Mouse (Mus musculus) lung, postnatal 4 days (tissue): ENCODE measurements around the gene Rac2.

Experiments
- DNase-seq, 2 experiments: peaks; one replicate each; pipeline ENCODE4 v3.0.0; 2021

Rac2 gene

DNA sequence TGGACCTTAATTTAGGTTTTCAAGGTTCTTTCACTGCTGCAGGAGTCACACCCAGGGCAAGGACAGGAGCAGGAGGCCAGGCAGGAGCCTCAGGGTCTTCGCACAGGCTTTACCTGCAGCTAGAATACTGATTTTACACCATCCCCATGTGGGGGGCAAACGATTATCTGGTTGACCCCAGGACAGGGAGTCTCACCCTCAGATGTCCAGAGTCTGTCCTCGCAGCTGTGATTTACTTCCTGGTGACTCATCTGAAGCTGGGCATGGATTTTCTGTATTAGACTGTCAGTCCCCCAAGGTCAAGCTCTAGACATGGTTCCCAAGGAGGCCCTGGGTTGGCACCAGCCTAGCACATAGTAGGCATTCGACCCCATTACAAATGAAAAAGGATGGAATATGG lies 26.5 kb downstream of the Rac2 start:
- no peak for DNase-seq

DNA sequence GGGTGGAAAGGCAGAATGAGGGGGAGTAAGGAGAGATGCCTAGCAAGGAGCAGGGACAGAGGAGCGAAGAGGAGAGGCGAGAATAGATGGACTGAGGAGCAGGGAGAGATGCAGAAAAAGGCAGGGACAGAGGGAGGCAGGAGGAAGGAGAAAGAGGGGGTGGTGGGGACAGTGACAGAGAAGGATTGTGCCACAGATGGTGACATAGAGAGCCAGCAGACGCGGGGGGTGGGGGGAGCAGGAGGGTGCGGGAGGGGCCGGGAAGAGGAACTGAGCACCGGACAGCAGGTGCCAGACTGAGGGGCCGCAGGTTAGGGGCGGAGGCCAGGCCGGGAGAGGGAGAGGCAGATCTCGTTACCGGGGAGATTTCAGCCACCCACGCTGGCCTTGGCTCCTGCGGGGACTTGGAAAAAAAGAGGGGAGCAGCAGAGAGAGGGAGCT lies 28.0 kb downstream of the Rac2 start, which contains the start of gene Sstr3:
TSS of gene Sstr3 (minus strand) at position 125 of the 441 bp plus-strand sequence.
- no peak for DNase-seq

DNA sequence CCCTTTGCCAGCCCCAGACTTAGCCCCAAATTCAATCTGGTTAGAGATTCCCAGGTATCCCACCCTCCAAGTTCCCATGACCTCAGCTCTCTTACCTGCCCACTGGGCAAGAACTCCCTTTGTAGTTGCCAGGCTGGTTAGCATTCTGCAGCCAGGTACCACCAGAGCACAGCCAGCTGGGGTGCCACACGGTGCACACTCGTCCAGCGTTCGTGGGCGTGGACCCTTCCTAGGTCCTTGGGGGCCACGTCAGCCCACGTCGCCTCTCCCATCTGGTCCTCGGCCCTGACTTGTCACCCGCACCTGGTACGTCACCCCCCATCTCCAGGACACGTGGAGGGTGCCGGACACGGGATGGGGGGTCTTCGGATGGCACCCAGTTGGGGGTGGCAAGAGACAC lies 28.5 kb downstream of the Rac2 start:
- no peak for DNase-seq

DNA sequence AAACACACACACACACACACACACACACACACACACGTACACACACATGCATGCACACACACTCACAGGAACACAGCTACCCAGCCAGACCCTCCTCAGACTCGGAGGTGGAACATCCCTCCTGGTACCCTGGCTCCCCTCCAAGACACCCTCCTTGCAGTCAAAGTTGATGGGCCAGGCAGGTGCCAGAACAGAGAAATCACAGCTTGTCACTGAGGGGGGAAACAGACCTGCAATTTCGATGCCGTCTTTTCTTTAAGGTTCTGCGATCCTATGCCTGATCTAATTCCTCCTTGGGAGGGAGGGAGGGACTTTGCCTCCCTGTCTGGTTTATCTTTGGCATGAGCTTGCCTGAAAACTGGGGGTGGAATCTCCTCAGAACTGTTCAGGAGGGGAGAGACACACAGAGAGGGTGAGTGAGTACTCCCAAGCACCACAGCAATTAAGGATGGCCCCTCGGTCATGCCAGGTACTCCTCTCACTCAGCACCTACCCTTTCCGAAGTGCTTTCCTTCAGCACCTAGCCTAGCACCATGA lies 29.7 kb downstream of the Rac2 start:
- no peak for DNase-seq

DNA sequence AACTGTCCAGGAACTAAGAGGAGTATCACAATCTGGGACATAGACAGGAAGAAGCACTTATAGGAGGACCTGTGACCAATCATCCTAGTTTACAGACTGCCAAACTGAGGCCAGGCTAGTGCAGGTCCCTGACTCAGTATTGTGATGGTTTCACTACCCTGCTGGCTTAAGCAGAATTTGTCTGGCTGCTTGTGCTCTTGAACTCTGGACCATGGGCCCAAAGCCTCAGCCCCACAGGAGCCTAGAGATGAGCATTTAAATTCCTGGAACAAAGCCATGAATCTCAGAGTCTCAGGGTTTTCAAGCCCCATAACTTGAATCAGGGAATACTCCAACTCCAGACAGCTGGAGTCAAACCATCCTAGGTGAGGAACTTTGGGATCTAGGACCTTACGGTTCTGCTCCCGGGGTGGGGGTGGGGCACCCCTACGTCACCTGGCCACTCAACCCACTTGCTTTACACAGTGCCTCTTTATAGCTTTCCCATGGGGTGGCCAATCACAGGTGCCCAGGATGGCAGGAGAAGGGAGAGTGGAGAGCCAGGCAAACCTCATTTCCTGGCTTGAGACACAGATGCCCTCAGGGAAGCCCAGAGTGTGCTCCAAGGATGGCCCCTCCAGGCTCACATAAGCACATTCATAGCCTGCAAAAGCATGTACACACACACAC lies 30.4 kb downstream of the Rac2 start:
- DNase-seq: no peak

DNA sequence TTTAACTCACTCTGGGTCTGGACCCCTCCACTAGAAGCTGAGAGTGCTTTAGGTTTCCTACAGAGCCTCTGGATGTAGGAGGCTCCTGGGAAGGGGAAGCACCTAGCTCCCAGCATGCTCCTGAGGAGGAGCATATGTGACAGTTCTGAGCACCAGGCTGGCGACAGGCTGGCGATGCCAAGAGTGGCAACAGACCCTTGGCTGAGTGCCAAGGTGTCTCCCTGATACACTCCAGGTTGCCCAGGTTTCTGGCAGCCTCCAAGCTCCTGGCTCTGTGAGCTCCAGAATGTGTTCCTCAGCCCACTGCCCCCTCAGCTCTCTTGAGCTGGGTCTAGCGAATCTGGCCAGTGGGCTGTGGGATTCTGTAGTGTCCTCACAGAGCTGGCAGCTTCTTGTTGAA lies 31.0 kb downstream of the Rac2 start:
- DNase-seq: no peak

DNA sequence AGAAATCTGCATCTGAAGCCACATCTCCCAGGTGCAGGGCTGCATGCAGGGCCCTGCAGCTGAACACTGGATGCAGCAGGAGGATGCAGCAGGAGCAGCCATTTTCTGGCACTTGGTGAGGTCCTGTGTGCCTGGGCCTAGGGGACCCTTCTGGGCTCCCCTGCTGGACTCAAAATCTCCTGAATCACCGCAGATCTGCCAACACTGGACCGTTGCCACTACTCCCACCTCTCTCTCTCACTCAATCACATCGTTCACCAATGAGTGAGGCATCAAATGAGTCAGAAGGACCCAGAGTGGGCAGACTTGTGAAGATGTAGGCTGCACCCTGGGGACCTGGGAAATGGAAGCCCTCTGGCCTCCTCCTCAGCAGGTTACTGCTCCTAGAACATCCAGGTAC lies 31.5 kb downstream of the Rac2 start:
- DNase-seq: no peak

DNA sequence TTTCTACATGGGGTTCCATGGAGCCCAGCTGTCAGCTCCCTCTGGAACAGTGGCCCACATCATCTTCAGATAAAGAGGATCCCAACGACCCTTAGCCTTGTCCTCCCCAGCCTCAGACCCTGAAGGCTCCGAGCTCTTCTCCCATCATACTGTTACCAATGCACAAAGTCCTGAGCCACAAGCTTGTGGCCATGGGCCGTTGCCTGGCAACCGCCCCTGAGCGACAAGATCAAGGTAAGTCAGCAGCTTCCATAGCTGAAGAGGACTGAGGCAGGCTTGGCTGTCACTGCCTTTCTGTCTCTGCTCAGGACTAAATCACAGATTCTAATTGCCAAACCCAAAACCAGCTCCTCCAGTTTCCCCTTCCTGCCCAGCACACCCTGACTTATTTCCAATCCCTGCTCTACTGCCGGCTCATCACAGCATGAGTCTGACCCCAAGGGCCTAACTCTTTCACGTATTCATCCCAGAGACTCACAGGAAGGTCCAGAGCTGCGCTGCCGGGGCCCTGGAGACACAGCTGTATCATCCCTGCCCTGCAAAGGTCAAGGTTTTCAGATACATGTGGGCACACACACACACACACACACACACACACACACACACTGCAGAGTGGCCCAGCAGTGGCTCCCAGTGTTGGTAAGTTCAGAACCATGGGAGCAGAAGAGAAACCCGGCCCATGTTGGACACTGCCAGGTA lies 36.7 kb downstream of the Rac2 start:
- DNase-seq: no peak

DNA sequence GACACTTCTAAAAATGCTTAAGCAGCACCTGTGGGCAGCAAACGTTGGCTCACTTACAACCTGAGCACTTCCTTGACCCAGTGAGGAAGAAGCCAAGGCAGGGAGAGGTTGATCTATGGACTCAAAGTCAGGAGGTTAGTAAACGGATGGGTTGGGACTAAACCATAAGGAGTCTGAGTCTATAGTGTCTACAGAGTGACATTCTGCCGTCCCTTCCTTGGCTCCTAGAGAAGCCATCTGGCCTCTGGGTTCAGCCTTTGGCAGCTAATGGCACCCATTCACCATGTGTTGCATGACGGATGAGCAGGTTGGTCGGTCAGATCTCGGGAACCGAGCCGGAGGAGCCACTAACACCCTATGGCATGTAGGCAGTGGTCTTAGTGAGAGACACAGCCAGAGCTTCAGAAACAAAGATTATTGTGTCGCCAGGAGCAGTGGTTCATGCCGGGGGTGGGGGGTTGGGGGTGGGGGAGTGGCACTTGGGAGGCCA lies 39.2 kb downstream of the Rac2 start:
- no peak for DNase-seq

DNA sequence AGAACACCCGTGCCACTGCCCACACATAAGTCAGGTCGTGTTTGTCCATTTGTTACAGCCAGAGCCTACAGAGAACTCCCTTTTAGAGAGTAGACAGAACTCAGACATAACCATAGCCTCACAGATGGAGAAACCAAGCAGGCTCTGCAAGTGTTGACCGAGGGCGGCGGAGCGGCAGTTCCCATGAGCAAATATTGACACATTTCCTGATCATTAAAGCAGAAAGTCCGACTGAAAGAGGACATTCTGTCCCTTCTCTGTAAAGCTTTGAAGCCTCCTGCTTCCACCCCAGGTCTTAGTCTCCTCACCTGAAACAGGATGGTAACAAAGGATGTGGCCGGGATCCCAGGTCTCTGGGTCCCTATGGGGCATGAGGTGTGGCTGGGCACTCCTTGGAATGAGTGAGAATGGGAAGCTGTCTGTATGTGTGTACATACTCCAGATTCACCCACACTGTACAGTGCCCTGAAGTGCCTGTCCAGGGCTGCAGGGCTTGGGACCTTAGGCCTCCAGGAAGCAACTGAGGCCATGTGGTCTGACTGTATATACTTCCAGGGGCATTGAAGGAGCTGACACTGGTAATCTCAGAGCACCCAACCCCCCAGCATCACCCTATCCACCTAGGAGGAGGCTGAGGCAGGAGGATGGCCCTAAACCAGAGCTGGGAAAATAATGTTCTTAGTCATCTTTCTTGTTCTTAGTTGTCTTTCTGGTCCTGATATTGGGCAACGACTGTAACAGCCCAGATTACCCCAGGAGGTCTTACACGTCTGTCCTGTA lies 39.8 kb downstream of the Rac2 start:
- DNase-seq: peak; percentile 38 to 72

DNA sequence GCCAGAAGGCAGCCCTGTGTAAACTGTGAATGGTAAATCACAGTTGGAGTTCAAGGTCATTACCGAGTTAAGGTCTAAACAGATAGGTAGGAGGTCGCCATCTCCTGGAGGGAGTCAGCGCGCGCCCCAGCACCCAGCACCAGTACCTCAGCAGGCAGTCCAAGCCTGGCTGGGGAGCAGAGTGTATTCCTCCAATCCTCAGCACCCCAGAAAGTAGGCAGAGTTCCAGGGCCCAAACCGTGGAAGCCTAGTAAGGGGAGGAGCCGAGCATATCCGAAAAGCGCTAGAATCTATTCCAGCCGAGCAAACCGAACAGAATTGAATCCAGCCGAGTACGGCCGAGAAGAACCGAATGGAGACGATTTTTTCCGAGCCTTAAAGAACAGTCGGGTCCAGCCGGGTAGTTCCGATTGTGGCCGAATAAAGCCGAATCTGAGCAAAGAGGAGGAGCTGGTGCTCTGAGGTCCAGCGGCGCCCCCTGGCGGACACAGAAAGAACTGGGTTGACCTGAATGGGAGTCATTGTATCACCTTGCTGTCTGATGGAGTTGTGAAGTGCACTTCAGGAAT lies 40.6 kb downstream of the Rac2 start:
- DNase-seq: peak; percentile 96 to 98

DNA sequence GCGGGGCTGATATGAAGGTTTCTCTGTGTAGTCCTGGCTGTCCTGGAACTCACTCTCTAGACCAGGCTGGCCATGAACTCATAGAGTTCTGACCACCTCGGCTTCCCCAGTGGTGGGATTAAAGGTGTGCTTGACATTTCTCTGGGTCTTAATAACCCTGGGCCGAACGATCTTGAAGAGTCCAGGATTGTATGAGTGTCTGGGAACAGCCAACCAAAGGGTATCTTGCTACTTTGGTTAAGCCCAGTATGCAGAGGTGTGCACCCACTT lies 41.2 kb downstream of the Rac2 start:
- DNase-seq: no peak

DNA sequence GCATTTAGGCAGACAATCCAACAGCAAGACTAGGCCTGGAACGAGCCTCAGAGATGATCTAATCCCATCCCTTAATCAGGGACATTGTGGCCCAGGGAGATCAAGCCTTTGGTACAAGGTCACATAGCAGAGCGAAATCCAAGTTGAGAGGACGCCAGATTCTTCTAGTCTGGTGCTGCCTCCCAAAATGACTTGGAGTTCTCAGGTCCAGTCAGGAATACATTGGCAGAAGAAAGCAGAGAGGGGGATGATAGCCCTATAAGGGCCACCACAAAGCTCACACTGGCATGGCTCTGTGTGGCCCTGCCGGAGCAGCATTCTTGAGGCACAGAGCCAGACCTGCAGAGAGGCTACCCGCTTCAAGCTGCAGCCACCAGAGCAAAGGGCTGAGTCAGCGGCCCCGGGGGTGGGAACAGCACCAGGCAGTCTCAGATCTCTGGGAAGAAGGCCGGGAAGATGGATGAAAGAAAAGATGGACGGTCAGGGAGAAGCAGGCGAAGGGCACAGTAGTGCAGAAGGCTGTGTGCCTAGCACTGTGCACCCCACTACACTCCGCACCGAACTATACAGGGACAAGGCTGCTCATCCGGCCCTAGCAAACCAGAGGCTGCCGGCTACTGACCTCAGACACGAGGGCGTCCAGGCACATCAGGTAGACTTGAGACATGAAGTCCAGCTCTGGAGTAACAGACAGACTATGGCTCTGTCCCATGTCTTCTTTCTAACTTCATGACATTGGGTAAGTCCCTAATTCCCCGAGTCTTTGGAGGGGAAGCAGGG lies 41.7 kb downstream of the Rac2 start, which contains the start of gene C1qtnf6:
TSS of gene C1qtnf6 (minus strand) at position 746 of the 780 bp plus-strand sequence.
- peak; percentile 41 to 67 for DNase-seq

DNA sequence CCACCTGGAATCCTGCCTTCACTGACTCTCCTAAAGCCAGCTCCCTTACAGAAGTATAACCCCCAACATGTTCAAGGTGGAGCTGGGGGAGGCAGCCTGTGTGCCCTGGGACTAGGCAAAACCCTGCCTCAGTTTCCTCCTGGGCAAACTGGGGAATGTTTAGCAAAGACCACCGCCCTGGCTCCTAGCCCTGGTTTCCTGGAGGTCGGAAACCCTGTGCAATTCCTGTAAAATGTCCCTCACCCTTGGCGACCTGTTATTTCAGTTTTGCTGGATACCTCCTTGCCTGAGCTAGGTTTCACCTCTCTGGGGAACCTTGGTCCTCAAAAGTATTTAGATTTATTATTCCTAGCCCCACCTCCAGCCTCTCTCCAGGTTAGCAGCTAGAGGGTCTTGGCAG lies 42.4 kb downstream of the Rac2 start:
- no peak for DNase-seq

DNA sequence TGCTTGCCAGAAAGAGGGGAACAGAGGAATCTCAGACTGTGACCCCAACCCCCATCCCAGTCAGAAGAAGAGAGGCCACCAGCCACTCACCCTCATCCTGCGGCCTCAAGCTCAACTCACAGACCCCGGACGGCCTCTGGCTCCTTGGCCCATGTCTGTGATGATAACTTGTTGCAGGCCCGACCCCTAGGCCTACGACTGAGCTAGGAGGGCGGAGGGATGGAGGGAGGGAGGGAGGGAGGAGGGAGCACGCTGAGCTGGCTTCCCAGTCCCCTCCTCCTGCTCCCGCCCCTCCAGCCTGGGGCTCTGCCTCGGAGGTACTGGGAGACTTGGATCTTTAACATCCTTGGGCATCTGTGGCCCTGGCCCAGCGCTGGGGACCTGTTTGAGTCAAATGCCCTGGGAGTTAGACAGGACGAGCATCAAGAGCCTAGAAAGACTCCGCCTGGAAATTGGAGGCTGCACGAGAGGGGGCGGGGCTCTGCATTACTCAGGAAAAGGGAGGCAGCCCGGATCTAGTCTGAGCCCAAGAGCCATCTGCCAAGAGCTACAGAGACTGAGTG lies 43.1 kb downstream of the Rac2 start:
- peak; percentile 73 to 74 for DNase-seq

DNA sequence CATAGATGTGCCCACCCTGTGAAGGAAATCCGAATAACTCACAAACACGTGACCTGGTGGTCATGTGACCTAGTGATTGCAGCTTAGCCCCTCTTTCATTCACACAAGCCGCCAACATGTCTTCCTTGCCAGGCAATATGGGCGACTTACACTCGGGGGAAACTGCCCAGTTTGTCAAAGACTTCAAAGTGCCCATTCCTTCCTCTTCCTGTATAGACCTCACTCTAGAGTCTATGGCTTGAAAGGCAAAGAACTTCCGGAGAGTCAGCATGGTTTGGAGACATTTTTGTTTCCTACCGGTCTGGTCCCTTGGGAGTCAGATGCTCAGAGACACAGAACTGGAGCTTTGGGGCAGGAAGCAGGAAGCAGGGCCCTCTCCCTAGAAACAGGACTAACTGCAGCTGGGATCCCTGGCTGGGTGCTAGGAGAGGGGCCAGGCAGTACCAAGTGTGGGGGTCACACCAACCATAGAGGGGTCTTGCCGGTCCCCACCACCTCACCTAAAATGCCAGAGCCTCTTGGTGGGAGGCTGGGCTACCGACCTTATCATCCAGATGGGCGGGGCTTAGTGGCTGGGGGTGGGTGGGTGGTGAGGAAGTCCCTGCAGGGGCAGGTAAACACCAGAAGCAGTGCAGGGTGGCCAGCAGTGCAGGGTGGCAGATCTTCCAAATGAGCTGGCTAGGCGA lies 43.7 kb downstream of the Rac2 start:
- peak in 1 of 2 experiments; percentile 35 for DNase-seq

DNA sequence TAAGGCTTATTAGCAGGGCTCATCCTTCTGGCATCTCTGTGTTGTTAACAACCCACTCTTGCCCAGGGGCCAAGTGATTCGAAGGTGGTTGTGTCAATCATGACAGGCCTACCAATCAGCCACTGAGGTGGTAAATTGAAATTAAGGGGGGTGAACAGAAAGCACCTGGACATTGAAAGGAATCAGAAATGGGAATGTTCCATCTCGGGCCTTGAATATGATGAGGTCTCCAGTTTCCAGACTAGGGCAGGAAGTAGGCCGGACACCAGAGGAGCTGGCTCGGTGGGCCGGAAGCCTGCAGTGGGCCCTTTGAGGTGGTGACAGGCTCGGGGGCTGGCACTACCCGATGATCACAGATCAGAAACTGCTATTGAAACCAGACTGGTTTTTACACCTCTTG lies 44.6 kb downstream of the Rac2 start:
- peak; percentile 48 to 51 for DNase-seq

DNA sequence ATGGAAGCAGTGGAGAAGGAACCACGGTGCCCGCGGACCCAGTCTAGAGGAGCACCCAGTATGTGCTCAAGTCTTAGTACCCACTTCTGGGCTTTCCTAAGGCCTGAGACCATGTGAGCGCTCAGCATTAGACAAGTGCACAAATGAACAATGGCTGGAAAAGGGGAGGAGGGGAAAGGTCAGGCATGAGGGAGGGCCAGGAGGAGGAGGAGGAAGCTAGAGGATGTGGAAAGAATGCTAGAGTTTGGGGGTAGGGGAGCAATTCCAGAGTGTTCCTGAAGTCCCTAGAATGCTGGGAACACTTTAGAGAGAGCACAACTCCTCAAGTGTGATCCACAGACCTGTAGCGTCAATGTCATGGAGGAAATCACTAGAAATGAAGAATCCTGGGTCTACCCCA lies 48.4 kb downstream of the Rac2 start:
- no peak for DNase-seq

DNA sequence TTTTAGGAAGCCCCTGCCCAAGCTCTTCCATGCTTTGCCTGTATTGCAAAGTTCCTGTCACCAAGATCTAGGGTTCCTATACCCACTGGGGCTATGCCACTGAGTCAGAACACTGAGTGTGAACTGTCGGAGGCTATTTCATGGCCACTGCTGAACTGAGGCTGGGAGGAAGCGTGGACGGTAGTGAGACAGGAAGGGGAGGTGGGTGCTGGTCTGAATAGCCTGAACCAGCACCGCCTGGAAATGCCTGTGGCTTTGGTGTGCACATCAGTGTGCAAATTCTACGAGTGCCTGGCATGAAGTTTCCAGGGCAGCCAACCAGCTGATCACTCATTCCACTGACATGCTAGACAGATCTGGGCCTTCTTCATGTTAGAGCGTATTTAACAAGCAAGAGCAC lies 50.7 kb downstream of the Rac2 start:
- DNase-seq: no peak

DNA sequence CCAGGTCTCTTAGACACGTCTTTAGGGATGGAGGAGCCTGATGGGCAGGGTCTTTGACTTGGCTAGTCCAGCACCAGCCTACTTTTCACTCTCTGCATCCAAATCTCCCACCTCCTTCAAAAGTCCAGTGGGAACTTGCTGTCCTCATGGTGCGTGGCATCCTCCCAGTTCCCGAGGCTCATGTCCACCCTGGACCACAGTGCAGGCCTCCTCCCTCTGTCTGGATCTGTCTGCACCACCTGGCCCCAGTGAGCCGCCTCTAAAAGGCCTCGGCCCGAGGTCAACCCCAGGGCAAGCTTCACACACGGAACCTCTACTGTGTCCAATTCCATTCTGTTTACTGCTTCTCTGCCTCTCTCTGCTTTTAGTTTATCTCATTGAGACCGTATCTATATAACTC lies 51.3 kb downstream of the Rac2 start:
- no peak for DNase-seq

DNA sequence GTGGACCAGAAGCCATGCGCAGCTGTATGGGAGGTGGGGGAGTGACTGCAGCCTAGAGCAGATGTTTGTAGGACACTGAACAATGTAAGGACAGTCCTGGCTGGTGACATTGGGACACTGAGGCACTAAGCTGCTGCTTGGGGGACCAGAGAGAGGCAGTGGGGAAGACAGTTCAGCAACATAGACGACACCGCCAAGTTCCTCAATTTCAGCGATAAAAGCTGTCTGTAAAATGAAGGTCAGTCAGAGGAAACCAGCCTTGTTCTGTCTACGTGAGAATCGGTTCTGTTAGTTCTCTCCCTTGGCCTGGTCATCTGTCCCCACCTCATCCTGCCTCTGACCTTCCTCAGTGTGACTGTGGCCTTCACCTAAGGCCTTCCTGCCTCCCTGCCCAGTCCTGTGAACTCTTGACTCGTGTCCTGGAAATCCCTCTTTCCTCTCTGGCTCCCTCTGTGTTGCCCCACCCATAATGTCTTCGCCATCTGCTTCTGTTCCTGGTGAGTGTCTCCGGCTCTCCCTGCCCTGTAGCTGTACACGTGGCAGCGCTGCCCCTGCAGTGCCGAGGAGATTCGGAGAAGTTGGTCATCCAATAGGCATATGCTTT lies 52.4 kb downstream of the Rac2 start:
- peak in 1 of 2 experiments; percentile 28 for DNase-seq
